Comparison of ENCODE assay signal across 9 mouse cellular contexts in the genomic region with DNA sequence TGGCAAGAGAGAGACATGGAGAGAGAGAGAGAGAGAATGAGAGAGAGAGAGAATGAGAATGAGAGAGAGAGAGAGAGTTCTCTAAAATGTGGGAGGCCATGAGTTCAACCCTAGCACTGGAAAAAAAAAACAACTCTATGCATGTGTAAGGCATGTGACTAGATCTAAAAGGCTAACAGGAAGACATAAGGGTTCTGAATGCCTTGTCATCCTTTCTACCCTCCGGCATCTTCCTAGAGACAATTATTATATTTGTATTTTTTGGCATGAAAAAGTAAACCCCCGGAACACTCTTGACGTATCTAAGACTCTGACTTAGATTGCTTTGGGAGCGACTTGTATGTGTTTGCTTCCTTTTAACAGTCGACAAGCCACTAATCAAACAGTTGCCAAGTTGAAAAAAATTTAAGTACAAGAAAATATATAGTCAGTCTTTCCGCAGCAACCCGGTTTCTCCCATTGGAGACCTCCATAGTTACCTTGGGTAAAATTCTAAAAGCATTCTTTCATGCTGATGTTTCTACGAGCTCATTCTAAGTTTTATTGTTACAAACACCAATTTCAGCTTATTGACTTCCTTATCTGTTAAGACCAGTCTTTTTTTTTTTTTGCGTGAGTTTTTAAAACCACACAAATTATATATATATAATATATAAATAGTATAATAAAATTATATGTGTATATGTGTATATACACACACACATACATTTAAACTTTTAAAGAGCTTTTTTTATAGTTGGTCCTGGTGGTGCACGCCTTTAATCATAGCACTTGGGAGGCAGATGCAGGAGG. TPM values are rescaled to one million over a fixed set of nuclear protein-coding genes. Genes with fewer than 3 reads are reported as not detected.
DNase-seq lines count a peak whose midpoint lies in the region; ATAC-seq and TF ChIP-seq lines count a peak whose summit lies in the region.
"Had no signal": no experiment of that assay in that cellular context is flagged by ENCODE, and none has a peak within 500 bp of the region (broad histone marks: within the 10 kb centered on the region; RNA-seq: fewer than 3 reads in every experiment).

No protein-coding gene starts in this region.

- intact Hi-C loops in heart, adult 2 months (cut with DNase I) = loop anchor here (1.0 to 10.0 kb wide), 3 partner anchors 82 to 400 kb away; a partner anchor contains a TSS

- no peak for TF ChIP-seq EP300 in heart, adult 2 months (IDR thresholded peaks at IDR 0.05; ENCODE audit: insufficient read depth, low read depth, low read length)
- TF ChIP-seq EP300 in liver, embryonic 14.5 days (IDR thresholded peaks at IDR 0.05; ENCODE audit: low read depth) = no peak

- H3K9ac ChIP-seq in heart, adult 2 months (ENCODE audit: low read depth, low read length) = peak overlapping the region; percentile 27; the same call in 1 of the 2 replicates
- peak overlapping the region; percentile 75; the same call in 1 of the 2 replicates for H3K9ac ChIP-seq in forebrain, embryonic 13.5 days
- H3K9ac ChIP-seq in liver, embryonic 14.5 days (replicated peaks) = peak overlapping the region; percentile 85

- no peak for TF ChIP-seq POLR2A in heart, adult 2 months (IDR thresholded peaks at IDR 0.05; ENCODE audit: insufficient read depth, low read depth, low read length)

- peak overlapping the region; percentile 90 for H3K4me3 ChIP-seq in heart, adult 2 months
- H3K4me3 ChIP-seq in forebrain, embryonic 13.5 days = peak overlapping the region; percentile 55
- H3K4me3 ChIP-seq in liver, embryonic 14.5 days (ENCODE audit: insufficient read depth in 1 of 2, low read depth in 2 of 2, low read length in 2 of 2) = peak overlapping the region; percentile 66 to 80

- H3K79me2 ChIP-seq in heart, adult 2 months (replicated peaks; ENCODE audit: control insufficient read depth, insufficient read depth, low read length) = no peaks in the 10 kb centered on the region

- no peaks in the 10 kb centered on the region for H3K27me3 ChIP-seq in heart, adult 2 months (ENCODE audit: control insufficient read depth, insufficient read depth, low read length)
- no peaks in the 10 kb centered on the region for H3K27me3 ChIP-seq in forebrain, embryonic 13.5 days
- H3K27me3 ChIP-seq in liver, embryonic 14.5 days (ENCODE audit: control insufficient read depth, insufficient read depth, low read length) = no peaks in the 10 kb centered on the region

- no peak for DNase-seq in heart, adult 2 months
- DNase-seq in heart, postnatal 4 days = no peak
- DNase-seq in 3T3-L1 (ENCODE audit: low read depth, low spot score) = peak; percentile 28
- no peak for DNase-seq in liver, embryonic 14.5 days (ENCODE audit: low read depth in 3 of 3, low spot score in 3 of 3)
- no peak for DNase-seq in yolk sac, embryonic 10.5 days (ENCODE audit: low spot score)
- no peak for DNase-seq in urinary bladder, adult 18-20 months (ENCODE audit: low spot score in 2 of 2)
- DNase-seq in urinary bladder, postnatal 4 days (ENCODE audit: low spot score in 2 of 2) = no peak

- H3K9me3 ChIP-seq in forebrain, embryonic 13.5 days (replicated peaks) = no peaks in the 10 kb centered on the region
- H3K9me3 ChIP-seq in liver, embryonic 14.5 days (ENCODE audit: control insufficient read depth, low read length) = no peaks in the 10 kb centered on the region

- peak overlapping the region; percentile 91 for H3K27ac ChIP-seq in heart, adult 2 months
- H3K27ac ChIP-seq in forebrain, embryonic 13.5 days = no peak overlapping the region
- H3K27ac ChIP-seq in liver, embryonic 14.5 days = peak overlapping the region; percentile 92

- H3K4me2 ChIP-seq in forebrain, embryonic 13.5 days = peak overlapping the region; percentile 70
- H3K4me2 ChIP-seq in liver, embryonic 14.5 days (ENCODE audit: low read depth) = peak overlapping the region; percentile 69

- H3K4me1 ChIP-seq in heart, adult 2 months (ENCODE audit: control insufficient read depth, insufficient read depth, low read length) = peaks cover 1% of the 10 kb centered on the region; the same call in 1 of the 2 replicates
- H3K4me1 ChIP-seq in forebrain, embryonic 13.5 days = peaks cover 11% of the 10 kb centered on the region; the same call in 1 of the 2 replicates
- H3K4me1 ChIP-seq in liver, embryonic 14.5 days (replicated peaks; ENCODE audit: control insufficient read depth in 2 of 2, insufficient read depth in 2 of 2, low read length in 1 of 2) = peaks cover 32 to 44% of the 10 kb centered on the region in 2 experiments

- no peak for TF ChIP-seq CTCF in heart, adult 2 months (IDR thresholded peaks at IDR 0.05)
- TF ChIP-seq CTCF in liver, embryonic 14.5 days (IDR thresholded peaks at IDR 0.05; ENCODE audit: low read depth) = no peak

- 54% methylated on average over 10 of the region's 10 CpGs for WGBS in heart, adult 2 months
- 75% methylated on average over 10 of the region's 10 CpGs for WGBS in forebrain, embryonic 13.5 days
- 60% methylated on average over 10 of the region's 10 CpGs for WGBS in liver, embryonic 14.5 days (ENCODE audit: insufficient replicate concordance)

- ATAC-seq in forebrain, embryonic 13.5 days = no peak
- ATAC-seq in liver, embryonic 14.5 days (ENCODE audit: insufficient read depth) = no peak

- H3K36me3 ChIP-seq in heart, adult 2 months (ENCODE audit: control insufficient read depth, insufficient read depth, low read length) = no peaks in the 10 kb centered on the region
- H3K36me3 ChIP-seq in forebrain, embryonic 13.5 days (ENCODE audit: poor library complexity, severe bottlenecking) = no peaks in the 10 kb centered on the region
- no peaks in the 10 kb centered on the region; the same call in 1 of the 2 replicates for H3K36me3 ChIP-seq in liver, embryonic 14.5 days (replicated peaks; ENCODE audit: control insufficient read depth, insufficient read depth, low read depth)

RNA-seq across cellular contexts. Expression of a gene that starts 1.1 kb away (rescaled TPM):
- 10 to 100 TPM; 14.1 to 16.6 TPM for total RNA-seq in heart, adult 2 months (2021)
- polyA plus RNA-seq in heart, adult 2 months (2012; rRNA removed) = 22.0 and 29.5 TPM in 2 replicates
- 10 to 100 TPM; 13.4 to 13.7 TPM for total RNA-seq in heart, postnatal 4 days (2021)
- 32.5 and 35.0 TPM in 2 replicates for polyA plus RNA-seq in forebrain, embryonic 13.5 days (2015; fragmentation: Nextera tagmentation; extraction: Ambion mirVana)
- polyA plus RNA-seq in liver, embryonic 14.5 days (2012; rRNA removed) = 39.6 and 41.8 TPM in 2 replicates
- polyA plus RNA-seq in liver, embryonic 14.5 days (2014; fragmentation: Nextera tagmentation; extraction: Ambion mirVana) = 42.2 and 46.2 TPM in 2 replicates

RNA-seq across cellular contexts. Expression of a gene that starts 8.5 kb away (rescaled TPM):
- 10 to 100 TPM in 1 of 2 experiments, 1 to 10 TPM in 1; 8.7 to 10.3 TPM for total RNA-seq in heart, adult 2 months (2021)
- 13.1 and 15.4 TPM in 2 replicates for polyA plus RNA-seq in heart, adult 2 months (2012; rRNA removed)
- total RNA-seq in heart, postnatal 4 days (2021) = 10 to 100 TPM; 17.4 to 17.6 TPM
- 45.4 and 46.4 TPM in 2 replicates for polyA plus RNA-seq in forebrain, embryonic 13.5 days (2015; fragmentation: Nextera tagmentation; extraction: Ambion mirVana)
- 18.4 and 25.5 TPM in 2 replicates for polyA plus RNA-seq in liver, embryonic 14.5 days (2012; rRNA removed)
- 22.7 and 22.9 TPM in 2 replicates for polyA plus RNA-seq in liver, embryonic 14.5 days (2014; fragmentation: Nextera tagmentation; extraction: Ambion mirVana)

RNA-seq across cellular contexts. Expression of a gene that starts 13.8 kb away (rescaled TPM):
- 1 to 10 TPM in 1 of 2 experiments, under 1 TPM in 1; 0.98 to 1.6 TPM for total RNA-seq in heart, adult 2 months (2021)
- 2.3 and 3.2 TPM in 2 replicates for polyA plus RNA-seq in heart, adult 2 months (2012; rRNA removed)
- total RNA-seq in heart, postnatal 4 days (2021) = under 1 TPM; 0.21 to 0.38 TPM
- polyA plus RNA-seq in forebrain, embryonic 13.5 days (2015; fragmentation: Nextera tagmentation; extraction: Ambion mirVana) = not detected in 2 replicates
- polyA plus RNA-seq in liver, embryonic 14.5 days (2012; rRNA removed) = 0.35 and 0.57 TPM in 2 replicates
- polyA plus RNA-seq in liver, embryonic 14.5 days (2014; fragmentation: Nextera tagmentation; extraction: Ambion mirVana) = 0.09 TPM in 1 of 2 replicates, not detected in the other
- total RNA-seq: neutrophil, adult 5-6 weeks had no signal

RNA-seq across cellular contexts. Expression of a gene that starts 14.4 kb away (rescaled TPM):
- total RNA-seq in heart, adult 2 months (2021) = 10 to 100 TPM; 62.1 to 72.9 TPM
- 153 and 155 TPM in 2 replicates for polyA plus RNA-seq in heart, adult 2 months (2012; rRNA removed)
- 10 to 100 TPM; 62.3 to 62.8 TPM for total RNA-seq in heart, postnatal 4 days (2021)
- 86.1 and 87.1 TPM in 2 replicates for polyA plus RNA-seq in forebrain, embryonic 13.5 days (2015; fragmentation: Nextera tagmentation; extraction: Ambion mirVana)
- 26.1 and 32.8 TPM in 2 replicates for polyA plus RNA-seq in liver, embryonic 14.5 days (2012; rRNA removed)
- 22.4 and 27.5 TPM in 2 replicates for polyA plus RNA-seq in liver, embryonic 14.5 days (2014; fragmentation: Nextera tagmentation; extraction: Ambion mirVana)

RNA-seq across cellular contexts. Expression of a gene that starts 21.4 kb away (rescaled TPM):
- not detected for total RNA-seq in heart, adult 2 months (2021)
- not detected in 2 replicates for polyA plus RNA-seq in heart, adult 2 months (2012; rRNA removed)
- under 1 TPM; 0.50 to 0.52 TPM for total RNA-seq in heart, postnatal 4 days (2021)
- 0.43 and 0.87 TPM in 2 replicates for polyA plus RNA-seq in forebrain, embryonic 13.5 days (2015; fragmentation: Nextera tagmentation; extraction: Ambion mirVana)
- 4.3 and 6.4 TPM in 2 replicates for polyA plus RNA-seq in liver, embryonic 14.5 days (2012; rRNA removed)
- 1.1 and 1.9 TPM in 2 replicates for polyA plus RNA-seq in liver, embryonic 14.5 days (2014; fragmentation: Nextera tagmentation; extraction: Ambion mirVana)
- total RNA-seq: neutrophil, adult 5-6 weeks had no signal

Comparison
In these comparisons a context has a peak if more than half of its experiments do, and no peak if none do; other contexts are left out.
1. H3K9ac ChIP-seq: peak in every context shown above with its lines; median percentile 85 in liver, embryonic 14.5 days; 75 in forebrain, embryonic 13.5 days; 27 in heart, adult 2 months.